Mouse (Mus musculus): ENCODE results near the gene Ppil1. TPM values are rescaled to one million over a fixed set of nuclear protein-coding genes. Genes with fewer than 3 reads are reported as not detected.
"Not testable (repeated sequence)": the region's sequence is repeated elsewhere in the genome, so short reads cannot be mapped to it uniquely, and the experiment has no call there.

Ppil1 gene
- polyA plus RNA-seq, 1 experiment: 26.0 TPM

- Histone ChIP-seq H3K27me3 (ENCODE audit: control insufficient read depth, insufficient read depth, low read length) (no peaks in the 10 kb centered on the region), H3K4me1 (ENCODE audit: control insufficient read depth, insufficient read depth, insufficient read length, low read length) (peaks cover 16% of the 10 kb centered on the region; the same call in 1 of the 2 replicates), H3K27ac (ENCODE audit: insufficient read depth, low read depth, low read length) (peak overlapping the region; percentile 39), H3K36me3 (ENCODE audit: control insufficient read depth, insufficient read depth, low read length) (no peaks in the 10 kb centered on the region), H3K4me3 (ENCODE audit: low read depth, low read length) (no peak overlapping the region)
- WGBS: 30% methylated on average over 6 of the region's 6 CpGs
- TF ChIP-seq POLR2A (IDR thresholded peaks at IDR 0.05; ENCODE audit: low read depth, low read length) (no peak), CTCF (IDR thresholded peaks at IDR 0.05; ENCODE audit: extremely low read depth, insufficient read length, insufficient replicate concordance, low read depth, low read length) (no peak)
These were observed 4.1 kb upstream of the Ppil1 start for GRCm38 (mm10) chr17:29267931-29268681.

- H3K4me3 ChIP-seq (ENCODE audit: low read depth, low read length); H3K36me3 ChIP-seq (ENCODE audit: control insufficient read depth, insufficient read depth, low read length); H3K27ac ChIP-seq (ENCODE audit: insufficient read depth, low read depth, low read length); H3K27me3 ChIP-seq (ENCODE audit: control insufficient read depth, insufficient read depth, low read length): not testable (repeated sequence)
- H3K4me1 ChIP-seq (ENCODE audit: control insufficient read depth, insufficient read depth, insufficient read length, low read length): peaks cover 20% of the 10 kb centered on the region; the same call in 1 of the 2 replicates
- WGBS: 92% methylated on average over 2 of the region's 2 CpGs
These were observed 3.1 kb upstream of the Ppil1 start for GRCm38 (mm10) chr17:29267040-29267439.

- 67% methylated on average over 5 of the region's 5 CpGs for WGBS
- Histone ChIP-seq H3K27me3 (ENCODE audit: control insufficient read depth, insufficient read depth, low read length) (no peaks in the 10 kb centered on the region), H3K27ac (ENCODE audit: insufficient read depth, low read depth, low read length) (peak overlapping the region; percentile 94), H3K4me3 (ENCODE audit: low read depth, low read length) (no peak overlapping the region), H3K4me1 (ENCODE audit: control insufficient read depth, insufficient read depth, insufficient read length, low read length) (peaks cover 15% of the 10 kb centered on the region), H3K36me3 (ENCODE audit: control insufficient read depth, insufficient read depth, low read length) (peaks cover 7% of the 10 kb centered on the region)
- TF ChIP-seq POLR2A (IDR thresholded peaks at IDR 0.05; ENCODE audit: low read depth, low read length): no peak
These were observed 774 bp upstream of the Ppil1 start for GRCm38 (mm10) chr17:29264760-29265159.

GRCm38 (mm10) chr17:29263417-29263816, 569 bp downstream of the Ppil1 start:
- under 1% methylated on average over 14 of the region's 14 CpGs for WGBS
- no peak for TF ChIP-seq POLR2A (IDR thresholded peaks at IDR 0.05; ENCODE audit: low read depth, low read length)
- no peak for TF ChIP-seq CTCF (IDR thresholded peaks at IDR 0.05; ENCODE audit: extremely low read depth, insufficient read length, insufficient replicate concordance, low read depth, low read length)

GRCm38 (mm10) chr17:29262259-29262649, 1.7 kb downstream of the Ppil1 start:
- WGBS: 22% methylated on average over 2 of the region's 2 CpGs
- no peak for TF ChIP-seq POLR2A (IDR thresholded peaks at IDR 0.05; ENCODE audit: low read depth, low read length)
- TF ChIP-seq CTCF (IDR thresholded peaks at IDR 0.05; ENCODE audit: extremely low read depth, insufficient read length, insufficient replicate concordance, low read depth, low read length): no peak
- no peak overlapping the region for H3K27ac ChIP-seq (ENCODE audit: insufficient read depth, low read depth, low read length)
- H3K36me3 ChIP-seq (ENCODE audit: control insufficient read depth, insufficient read depth, low read length): peaks cover 15% of the 10 kb centered on the region
- no peaks in the 10 kb centered on the region for H3K27me3 ChIP-seq (ENCODE audit: control insufficient read depth, insufficient read depth, low read length)
- H3K4me3 ChIP-seq (ENCODE audit: low read depth, low read length): peak overlapping the region; percentile 17; the same call in 1 of the 2 replicates
- H3K4me1 ChIP-seq (ENCODE audit: control insufficient read depth, insufficient read depth, insufficient read length, low read length): peaks cover 15% of the 10 kb centered on the region

More at GRCm38 (mm10) chr17:29263417-29263816, 569 bp downstream of the Ppil1 start:
- Histone ChIP-seq H3K27ac (ENCODE audit: insufficient read depth, low read depth, low read length) (peak overlapping the region; percentile 94), H3K4me3 (ENCODE audit: low read depth, low read length) (peak overlapping the region; percentile 80), H3K4me1 (ENCODE audit: control insufficient read depth, insufficient read depth, insufficient read length, low read length) (peaks cover 15% of the 10 kb centered on the region), H3K27me3 (ENCODE audit: control insufficient read depth, insufficient read depth, low read length) (no peaks in the 10 kb centered on the region), H3K36me3 (ENCODE audit: control insufficient read depth, insufficient read depth, low read length) (peaks cover 9% of the 10 kb centered on the region)

- Histone ChIP-seq H3K4me3 (ENCODE audit: low read depth, low read length) (peak overlapping the region; percentile 14), H3K27ac (ENCODE audit: insufficient read depth, low read depth, low read length) (no peak overlapping the region), H3K4me1 (ENCODE audit: control insufficient read depth, insufficient read depth, insufficient read length, low read length) (peaks cover 15% of the 10 kb centered on the region), H3K27me3 (ENCODE audit: control insufficient read depth, insufficient read depth, low read length) (no peaks in the 10 kb centered on the region), H3K36me3 (ENCODE audit: control insufficient read depth, insufficient read depth, low read length) (peaks cover 16% of the 10 kb centered on the region)
- no peak for TF ChIP-seq POLR2A (IDR thresholded peaks at IDR 0.05; ENCODE audit: low read depth, low read length)
- no peak for TF ChIP-seq CTCF (IDR thresholded peaks at IDR 0.05; ENCODE audit: extremely low read depth, insufficient read length, insufficient replicate concordance, low read depth, low read length)
- 71% methylated on average over 22 of the region's 22 CpGs for WGBS
These were observed 2.3 kb downstream of the Ppil1 start for GRCm38 (mm10) chr17:29261603-29262258.

GRCm38 (mm10) chr17:29260501-29260900, 3.5 kb downstream of the Ppil1 start:
- Histone ChIP-seq H3K4me1 (ENCODE audit: control insufficient read depth, insufficient read depth, insufficient read length, low read length) (peaks cover 15% of the 10 kb centered on the region), H3K27ac (ENCODE audit: insufficient read depth, low read depth, low read length) (no peak overlapping the region), H3K36me3 (ENCODE audit: control insufficient read depth, insufficient read depth, low read length) (peaks cover 17% of the 10 kb centered on the region), H3K27me3 (ENCODE audit: control insufficient read depth, insufficient read depth, low read length) (no peaks in the 10 kb centered on the region), H3K4me3 (ENCODE audit: low read depth, low read length) (no peak overlapping the region)
- no peak for TF ChIP-seq POLR2A (IDR thresholded peaks at IDR 0.05; ENCODE audit: low read depth, low read length)
- TF ChIP-seq CTCF (IDR thresholded peaks at IDR 0.05; ENCODE audit: extremely low read depth, insufficient read length, insufficient replicate concordance, low read depth, low read length): no peak
- 85% methylated on average over 15 of the region's 15 CpGs for WGBS
